Mouse (Mus musculus): Measurements from ENCODE around the gene Cpne8.
"Not testable (repeated sequence)": the region's sequence is repeated elsewhere in the genome, so short reads cannot be mapped to it uniquely, and the experiment has no call there.

The Cpne8 gene

GRCm38 (mm10) chr15:90491558-90491957 is 187.7 kb downstream of the Cpne8 start:
- no peak for DNase-seq (ENCODE audit: extremely low spot score, low read depth, low spot score)

GRCm38 (mm10) chr15:90490186-90490585 is 189.0 kb downstream of the Cpne8 start:
- no peak for DNase-seq (ENCODE audit: extremely low spot score, low read depth, low spot score)

GRCm38 (mm10) chr15:90470561-90470960 is 208.7 kb downstream of the Cpne8 start:
- DNase-seq (ENCODE audit: extremely low spot score, low read depth, low spot score) = not testable (repeated sequence)

- no peak for DNase-seq (ENCODE audit: extremely low spot score, low read depth, low spot score)
Observed at GRCm38 (mm10) chr15:90463281-90463680, 216.0 kb downstream of the Cpne8 start.

GRCm38 (mm10) chr15:90446076-90446475 is 233.2 kb downstream of the Cpne8 start:
- no peak for DNase-seq (ENCODE audit: extremely low spot score, low read depth, low spot score)
